Mouse (Mus musculus): ENCODE measurements around the gene Cacna2d1. TPM values are rescaled to one million over a fixed set of nuclear protein-coding genes. Genes with fewer than 3 reads are reported as not detected.

Cacna2d1 gene
- polyA plus RNA-seq, 1 experiment from 2014 or later, result 1.6 TPM

DNA sequence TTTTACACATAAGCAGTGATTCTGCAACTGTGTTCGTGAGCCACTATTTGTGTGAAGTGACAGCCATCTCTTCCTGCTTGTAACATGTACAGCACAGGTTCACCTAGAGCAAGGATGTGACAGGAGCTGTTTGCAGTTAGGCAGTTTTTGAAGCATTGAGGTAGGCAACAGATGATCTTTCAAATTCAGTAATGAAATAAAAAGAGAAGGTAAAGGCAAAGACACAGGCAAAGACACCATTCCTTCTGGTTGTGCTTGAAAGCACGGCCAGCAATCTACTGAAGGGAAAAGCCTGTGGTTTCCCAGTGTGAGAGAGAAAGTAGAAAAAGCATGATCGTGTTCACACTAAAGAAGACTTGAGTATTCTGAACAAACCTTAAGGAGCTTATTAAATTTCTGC, 201.5 kb downstream of the Cacna2d1 start:
- Histone ChIP-seq H3K27me3 (replicated peaks) (no peaks in the 10 kb centered on the region), H3K4me1 (no peaks in the 10 kb centered on the region), H3K4me3 (no peak overlapping the region), H3K36me3 (no peaks in the 10 kb centered on the region), H3K4me2 (no peak overlapping the region), H3K27ac (no peak overlapping the region), H3K9ac (no peak overlapping the region), H3K9me3 (replicated peaks) (no peaks in the 10 kb centered on the region)
- ATAC-seq, result no peak
- WGBS (ENCODE audit: insufficient replicate concordance), result 57% methylated on average over 3 of the region's 3 CpGs

DNA sequence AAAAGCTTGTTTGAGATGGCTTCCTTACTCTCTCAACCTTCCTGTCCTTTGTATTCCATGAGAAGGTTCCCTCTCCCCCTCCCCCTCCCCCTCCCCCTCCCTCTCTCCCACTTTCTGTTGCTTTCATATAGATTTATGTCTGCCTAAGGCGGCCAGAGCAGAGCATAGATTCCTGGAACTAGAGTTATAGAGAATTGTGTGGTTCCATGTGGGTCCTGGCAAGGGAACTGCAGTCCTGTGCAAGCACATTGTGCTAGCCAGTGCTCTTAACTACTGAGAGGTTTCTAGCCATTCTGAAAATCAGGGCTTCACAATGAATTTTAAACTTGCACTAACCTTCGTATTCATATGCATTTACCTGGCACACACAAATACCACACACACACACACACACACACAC, 202.3 kb downstream of the Cacna2d1 start:
- Histone ChIP-seq H3K9ac (no peak overlapping the region), H3K36me3 (no peaks in the 10 kb centered on the region), H3K4me3 (no peak overlapping the region), H3K4me2 (no peak overlapping the region), H3K27ac (no peak overlapping the region), H3K27me3 (replicated peaks) (no peaks in the 10 kb centered on the region), H3K4me1 (no peaks in the 10 kb centered on the region), H3K9me3 (replicated peaks) (no peaks in the 10 kb centered on the region)
- ATAC-seq, result no peak
- 77% methylated on average over 1 of the region's 2 CpGs for WGBS (ENCODE audit: insufficient replicate concordance)

DNA sequence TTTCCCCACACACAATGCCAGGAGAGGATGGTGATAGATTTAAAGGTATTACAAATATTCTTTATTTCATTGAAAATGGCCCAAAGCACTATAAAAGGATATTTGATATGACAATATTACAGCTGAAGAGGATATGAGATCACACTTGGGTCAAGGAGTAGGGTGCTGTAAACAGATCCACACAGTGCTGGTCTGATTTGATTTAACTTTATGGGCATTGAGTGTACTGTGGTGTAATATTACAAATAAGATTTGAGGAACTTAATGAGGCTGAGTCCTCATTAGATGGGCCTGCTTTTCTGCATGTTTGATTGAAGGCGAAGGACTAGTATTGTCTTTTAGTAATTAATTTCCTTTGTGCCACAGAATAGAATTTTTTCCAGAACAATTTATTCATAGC, 212.1 kb downstream of the Cacna2d1 start:
- Histone ChIP-seq H3K36me3 (no peaks in the 10 kb centered on the region), H3K9ac (no peak overlapping the region), H3K4me3 (no peak overlapping the region), H3K9me3 (replicated peaks) (no peaks in the 10 kb centered on the region), H3K4me1 (no peaks in the 10 kb centered on the region), H3K27ac (no peak overlapping the region), H3K27me3 (replicated peaks) (no peaks in the 10 kb centered on the region), H3K4me2 (no peak overlapping the region)
- no peak for ATAC-seq
- WGBS (ENCODE audit: insufficient replicate concordance), result 77% methylated on average over 1 of the region's 1 CpGs

DNA sequence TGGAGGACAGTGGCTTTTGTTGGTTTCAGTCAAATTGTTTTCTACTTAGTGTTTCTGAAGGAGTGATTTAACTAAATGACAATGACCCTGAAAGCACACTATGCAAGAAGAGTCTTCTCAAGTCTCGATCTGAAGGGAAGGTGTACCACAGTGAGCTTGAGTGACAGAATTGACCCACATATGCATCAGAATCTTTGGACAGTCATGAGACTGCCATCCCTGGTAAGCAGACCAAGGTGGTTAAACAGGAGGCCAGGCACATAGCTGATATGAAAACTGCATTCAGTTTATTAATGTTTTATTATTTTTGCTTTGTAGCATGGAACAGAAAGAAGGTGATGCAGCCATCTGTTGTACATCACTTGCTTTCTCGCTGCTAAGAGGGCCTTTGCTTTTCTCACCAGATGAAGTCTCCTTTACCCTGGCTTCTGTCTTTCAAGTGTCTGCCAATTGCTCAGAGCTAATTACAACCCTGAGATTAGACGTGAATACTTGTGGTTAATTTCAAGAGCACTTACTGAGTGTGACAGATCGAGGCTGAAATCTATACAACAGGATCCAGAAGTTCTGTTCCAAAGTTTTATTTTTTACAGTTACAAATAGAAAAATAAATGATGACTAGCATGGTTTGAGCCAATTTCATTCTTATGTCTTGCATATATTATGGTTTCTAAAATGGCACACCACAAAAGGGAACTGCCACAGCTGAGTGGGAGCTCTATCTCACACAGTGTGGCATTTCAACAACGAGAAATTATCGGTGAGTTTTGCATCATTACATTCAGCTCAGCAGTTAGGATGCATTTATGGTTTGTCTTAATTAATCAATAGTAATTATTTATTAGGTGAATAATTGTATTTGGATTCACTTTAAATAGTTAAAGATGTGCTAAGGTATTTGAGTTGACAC, 221.1 kb downstream of the Cacna2d1 start:
- H3K36me3 ChIP-seq, result no peaks in the 10 kb centered on the region
- H3K27ac ChIP-seq, result no peak overlapping the region
- H3K27me3 ChIP-seq (replicated peaks), result no peaks in the 10 kb centered on the region
- no peak overlapping the region for H3K4me3 ChIP-seq
- no peaks in the 10 kb centered on the region for H3K4me1 ChIP-seq
- 61% methylated on average over 6 of the region's 6 CpGs for WGBS (ENCODE audit: insufficient replicate concordance)
- no peaks in the 10 kb centered on the region for H3K9me3 ChIP-seq (replicated peaks)
- H3K4me2 ChIP-seq, result no peak overlapping the region
- ATAC-seq, result no peak
- no peak overlapping the region for H3K9ac ChIP-seq

DNA sequence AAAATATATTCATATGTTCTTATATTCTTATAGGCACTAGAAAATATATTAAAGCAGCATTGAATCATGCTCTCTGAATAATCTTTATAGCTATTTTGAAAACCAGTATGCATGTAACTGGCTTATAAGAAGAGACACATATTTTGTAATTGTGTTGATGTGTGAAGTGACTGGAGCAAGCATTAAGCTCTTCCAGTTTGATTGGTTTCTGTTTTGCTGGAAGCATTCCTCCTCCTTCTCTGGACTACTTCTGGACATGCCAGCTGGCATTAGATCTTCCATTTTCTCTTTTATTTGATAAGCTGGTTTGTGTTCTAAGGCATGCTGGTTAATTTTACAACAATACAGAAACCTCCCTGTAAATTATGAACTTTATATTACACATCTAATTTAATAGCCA, 228.8 kb downstream of the Cacna2d1 start:
- no peaks in the 10 kb centered on the region for H3K4me1 ChIP-seq
- no peak overlapping the region for H3K9ac ChIP-seq
- ATAC-seq, result no peak
- no peaks in the 10 kb centered on the region for H3K9me3 ChIP-seq (replicated peaks)
- H3K4me2 ChIP-seq, result no peak overlapping the region
- no peak overlapping the region for H3K4me3 ChIP-seq
- H3K36me3 ChIP-seq, result no peaks in the 10 kb centered on the region
- H3K27ac ChIP-seq, result no peak overlapping the region
- H3K27me3 ChIP-seq (replicated peaks), result no peaks in the 10 kb centered on the region

DNA sequence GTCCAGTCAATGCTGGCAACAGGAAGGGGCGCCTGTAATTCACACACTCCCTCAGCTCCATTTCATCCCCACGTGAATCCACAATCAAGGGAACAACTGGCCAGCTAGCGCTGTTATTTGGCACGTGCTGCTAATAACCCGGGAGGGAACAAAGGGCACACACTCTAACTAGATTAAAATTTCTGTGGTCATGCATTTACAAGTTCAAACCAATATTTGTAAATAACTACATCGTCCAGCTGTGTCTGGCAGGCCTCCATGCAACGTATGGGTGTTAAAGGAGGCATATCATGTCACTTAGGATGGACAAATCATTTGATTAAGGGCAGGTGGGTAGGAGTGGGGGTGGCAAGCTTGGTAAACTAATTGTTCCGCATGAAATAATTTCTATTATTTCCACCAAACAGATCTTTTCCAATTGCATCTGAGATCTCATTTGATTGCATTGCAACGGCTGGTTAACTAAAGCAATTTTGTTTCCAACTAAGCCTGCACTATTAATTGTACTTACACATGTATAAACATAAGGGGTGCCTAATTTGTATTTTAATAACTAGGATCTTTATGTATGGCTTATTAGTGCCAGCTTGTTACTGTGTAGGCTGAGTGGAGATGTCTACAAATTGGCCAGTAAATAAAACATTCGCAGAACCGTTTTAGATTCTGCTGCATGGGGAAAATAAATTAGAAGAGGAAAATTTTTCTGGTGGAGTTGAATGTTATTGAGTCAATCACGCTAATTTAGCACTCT, 231.8 kb downstream of the Cacna2d1 start:
- Histone ChIP-seq H3K27me3 (replicated peaks) (no peaks in the 10 kb centered on the region), H3K4me2 (no peak overlapping the region), H3K9ac (no peak overlapping the region), H3K4me1 (no peaks in the 10 kb centered on the region), H3K4me3 (no peak overlapping the region), H3K27ac (no peak overlapping the region), H3K9me3 (replicated peaks) (no peaks in the 10 kb centered on the region), H3K36me3 (no peaks in the 10 kb centered on the region)
- whole genome bisulfite sequencing (ENCODE audit: insufficient replicate concordance), result 63% methylated on average over 12 of the region's 12 CpGs
- ATAC-seq, result no peak

DNA sequence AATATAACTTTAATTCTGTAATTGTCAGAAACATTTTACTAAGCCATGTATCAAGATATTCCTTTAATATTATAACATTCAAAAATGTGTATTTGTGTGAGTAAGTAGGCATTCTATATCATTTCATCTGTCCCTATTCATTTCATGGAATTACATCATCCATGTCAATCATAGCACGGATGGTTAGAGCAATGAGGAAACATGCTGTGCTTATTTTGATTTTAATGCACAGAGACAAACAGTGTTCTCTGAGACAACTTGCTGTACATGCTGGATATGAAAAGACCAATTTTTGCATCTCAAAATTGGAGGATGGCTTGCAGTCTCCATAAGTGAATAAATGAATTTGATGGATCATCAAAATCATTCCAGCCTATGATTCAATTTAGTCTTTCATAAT, 232.4 kb downstream of the Cacna2d1 start:
- Histone ChIP-seq H3K4me3 (no peak overlapping the region), H3K27me3 (replicated peaks) (no peaks in the 10 kb centered on the region), H3K27ac (no peak overlapping the region), H3K9ac (no peak overlapping the region), H3K36me3 (no peaks in the 10 kb centered on the region), H3K4me2 (no peak overlapping the region), H3K9me3 (replicated peaks) (no peaks in the 10 kb centered on the region), H3K4me1 (no peaks in the 10 kb centered on the region)
- no peak for ATAC-seq
- 70% methylated on average over 1 of the region's 1 CpGs for WGBS (ENCODE audit: insufficient replicate concordance)

DNA sequence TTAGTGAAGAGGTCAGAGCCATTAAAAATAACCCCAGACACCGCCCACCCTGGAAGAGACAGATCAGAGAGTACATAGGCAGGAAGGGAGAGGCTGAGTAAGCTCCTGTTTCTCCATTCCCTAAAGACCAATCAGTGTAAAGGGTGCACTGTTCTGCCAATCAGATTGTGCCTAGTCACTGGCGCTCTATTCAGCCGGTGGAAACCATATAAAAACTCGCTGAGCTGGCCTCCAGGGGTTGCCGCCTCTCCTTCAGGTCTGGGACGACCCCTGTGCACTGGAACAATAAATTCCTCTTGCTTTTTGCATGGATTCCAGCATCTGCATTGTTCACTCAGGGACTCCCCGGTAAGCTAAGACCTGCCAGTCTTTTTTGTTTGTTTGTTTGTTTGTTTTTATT, 246.6 kb downstream of the Cacna2d1 start:
- ATAC-seq, result no peak
- no peak overlapping the region for H3K27ac ChIP-seq
- no peak overlapping the region for H3K9ac ChIP-seq
- H3K4me2 ChIP-seq, result no peak overlapping the region
- no peaks in the 10 kb centered on the region for H3K9me3 ChIP-seq (replicated peaks)
- no peaks in the 10 kb centered on the region for H3K4me1 ChIP-seq
- no peaks in the 10 kb centered on the region for H3K36me3 ChIP-seq
- H3K27me3 ChIP-seq (replicated peaks), result no peaks in the 10 kb centered on the region
- no peak overlapping the region for H3K4me3 ChIP-seq
- WGBS (ENCODE audit: insufficient replicate concordance), result 67% methylated on average over 7 of the region's 7 CpGs

DNA sequence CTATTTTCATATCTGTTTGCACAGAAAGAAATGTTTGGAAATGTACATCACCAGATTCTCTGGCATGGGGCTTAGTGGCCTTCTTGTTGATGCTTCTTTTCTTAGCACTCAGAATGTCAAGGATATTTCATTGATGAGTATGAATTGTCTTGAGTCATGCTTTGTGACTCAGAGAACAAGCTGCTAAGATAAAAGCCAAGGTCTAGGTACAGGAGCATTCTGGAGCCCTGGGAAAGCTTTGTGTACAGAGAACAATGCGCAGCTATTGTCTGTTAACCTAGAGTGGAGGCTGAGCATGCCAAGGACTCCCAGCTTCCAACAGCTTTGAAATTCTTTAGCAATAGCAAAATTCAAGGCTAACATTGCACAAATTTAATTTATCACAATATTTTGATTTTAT, 249.6 kb downstream of the Cacna2d1 start:
- Histone ChIP-seq H3K9me3 (replicated peaks) (no peaks in the 10 kb centered on the region), H3K9ac (no peak overlapping the region), H3K27me3 (replicated peaks) (no peaks in the 10 kb centered on the region), H3K4me1 (no peaks in the 10 kb centered on the region), H3K4me2 (no peak overlapping the region), H3K4me3 (no peak overlapping the region), H3K36me3 (no peaks in the 10 kb centered on the region), H3K27ac (no peak overlapping the region)
- ATAC-seq, result no peak
- 79% methylated on average over 1 of the region's 1 CpGs for WGBS (ENCODE audit: insufficient replicate concordance)

DNA sequence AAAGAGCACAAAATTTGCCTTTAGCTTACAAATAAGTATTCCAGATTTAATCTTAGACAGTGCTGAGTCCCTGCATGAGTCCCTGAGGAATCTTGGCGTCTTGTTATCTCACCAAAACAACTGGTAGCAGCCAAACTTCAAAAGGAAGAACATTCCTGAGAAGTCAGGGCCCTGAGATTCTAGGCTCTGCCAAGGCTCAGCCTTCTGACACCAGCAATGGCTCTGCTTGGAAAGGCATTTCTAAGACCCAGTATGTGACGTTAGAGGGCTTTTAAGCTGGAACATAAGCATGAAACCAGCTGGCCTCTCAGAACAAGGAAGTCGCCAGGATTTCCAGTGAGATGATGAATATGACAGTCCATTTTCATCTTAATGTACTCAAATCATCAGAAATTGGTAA, 253.4 kb downstream of the Cacna2d1 start:
- Histone ChIP-seq H3K4me2 (no peak overlapping the region), H3K4me1 (no peaks in the 10 kb centered on the region), H3K9ac (no peak overlapping the region), H3K9me3 (replicated peaks) (no peaks in the 10 kb centered on the region), H3K4me3 (no peak overlapping the region), H3K36me3 (no peaks in the 10 kb centered on the region), H3K27ac (no peak overlapping the region), H3K27me3 (replicated peaks) (no peaks in the 10 kb centered on the region)
- no peak for ATAC-seq
- 16% methylated on average over 3 of the region's 3 CpGs for WGBS (ENCODE audit: insufficient replicate concordance)

DNA sequence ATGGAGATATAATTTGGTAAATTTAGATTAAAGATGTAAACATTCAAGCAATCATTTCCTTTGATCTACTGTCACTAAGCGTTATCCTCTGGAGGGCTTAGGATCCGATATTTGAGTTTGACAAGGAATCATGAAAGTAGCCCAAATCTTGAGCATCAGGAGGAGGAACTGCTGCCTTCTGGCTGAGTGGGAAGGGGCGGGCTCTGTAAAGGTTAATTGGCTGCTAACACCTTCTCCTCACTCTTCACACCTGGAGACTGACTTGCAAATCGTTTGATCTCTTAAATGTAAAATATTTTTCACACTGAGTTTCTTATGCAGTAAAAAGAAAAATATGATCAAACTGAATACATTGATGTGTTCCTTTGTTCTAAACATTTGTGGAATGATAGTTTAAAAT, 255.4 kb downstream of the Cacna2d1 start:
- H3K9ac ChIP-seq, result no peak overlapping the region
- no peaks in the 10 kb centered on the region for H3K4me1 ChIP-seq
- ATAC-seq, result no peak
- H3K4me3 ChIP-seq, result no peak overlapping the region
- no peaks in the 10 kb centered on the region for H3K36me3 ChIP-seq
- WGBS (ENCODE audit: insufficient replicate concordance), result 36% methylated on average over 4 of the region's 4 CpGs
- no peak overlapping the region for H3K4me2 ChIP-seq
- no peaks in the 10 kb centered on the region for H3K9me3 ChIP-seq (replicated peaks)
- H3K27ac ChIP-seq, result no peak overlapping the region
- no peaks in the 10 kb centered on the region for H3K27me3 ChIP-seq (replicated peaks)

DNA sequence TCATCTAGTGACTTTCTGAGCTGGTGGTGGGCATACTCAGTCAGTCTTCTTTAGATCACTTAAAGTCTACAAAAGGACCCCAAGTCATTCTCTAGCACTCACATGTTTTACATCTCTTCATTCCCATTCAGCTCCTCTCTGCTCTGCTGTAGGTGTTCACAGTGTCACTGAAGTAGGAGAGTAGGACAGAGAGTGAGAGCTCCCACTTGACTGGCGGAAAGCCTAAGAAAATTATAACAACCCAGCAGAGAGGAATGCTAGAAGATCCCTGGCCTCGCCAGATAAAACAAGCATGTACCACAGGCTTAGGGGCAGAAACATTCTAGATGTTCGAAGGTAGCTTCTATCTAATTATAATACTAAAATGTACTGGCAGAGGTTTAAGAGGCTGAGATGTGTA, 256.7 kb downstream of the Cacna2d1 start:
- Histone ChIP-seq H3K4me1 (no peaks in the 10 kb centered on the region), H3K27me3 (replicated peaks) (no peaks in the 10 kb centered on the region), H3K9ac (no peak overlapping the region), H3K4me2 (no peak overlapping the region), H3K36me3 (no peaks in the 10 kb centered on the region), H3K4me3 (no peak overlapping the region), H3K9me3 (replicated peaks) (no peaks in the 10 kb centered on the region), H3K27ac (no peak overlapping the region)
- WGBS (ENCODE audit: insufficient replicate concordance), result 53% methylated on average over 3 of the region's 3 CpGs
- ATAC-seq, result no peak
